ENCODE assay signal across 8 mouse cellular contexts in the genomic region with DNA sequence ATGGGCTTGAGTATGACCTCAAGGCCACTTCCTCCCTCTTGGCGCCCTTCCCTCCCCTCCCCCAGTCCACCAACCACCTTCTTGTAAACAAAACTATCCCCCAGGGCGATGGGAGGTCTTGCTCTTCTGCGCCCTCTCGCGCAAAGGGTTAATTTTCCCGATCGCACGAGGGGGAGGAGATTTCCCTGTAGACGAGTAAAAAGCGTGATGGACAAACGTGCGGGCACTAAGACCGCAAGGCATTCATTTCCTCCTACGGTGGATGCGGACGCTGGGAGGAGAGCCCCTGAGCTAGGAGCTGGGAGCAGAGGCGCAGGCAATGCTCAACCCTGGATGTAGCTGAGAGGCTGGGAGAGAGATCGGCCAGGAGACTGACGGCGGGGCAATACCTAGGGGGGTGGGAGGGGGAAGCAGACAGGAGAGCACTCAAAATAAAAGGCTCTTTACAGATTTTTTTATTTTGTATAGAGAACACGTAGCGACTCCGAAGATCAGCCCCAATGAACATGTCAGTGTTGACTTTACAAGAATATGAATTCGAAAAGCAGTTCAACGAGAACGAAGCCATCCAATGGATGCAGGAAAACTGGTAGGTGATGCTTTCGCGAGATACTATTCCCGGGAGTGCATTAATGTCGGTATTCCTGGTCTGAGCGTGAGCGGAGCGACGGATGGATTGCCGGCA. TPM values are rescaled to one million over a fixed set of nuclear protein-coding genes. Genes with fewer than 3 reads are reported as not detected.
DNase-seq lines count a peak whose midpoint lies in the region; ATAC-seq lines count a peak whose summit lies in the region.

A gene (plus strand): TSS at position 176 of the 685 bp plus-strand sequence.

- H3K4me3 ChIP-seq in embryonic facial prominence, embryonic 12.5 days, result peak within 1 kb of the TSS; percentile 87
- peak within 1 kb of the TSS; percentile 89 for H3K4me3 ChIP-seq in heart, embryonic 13.5 days
- peak within 1 kb of the TSS; percentile 82 for H3K4me3 ChIP-seq in liver, embryonic 13.5 days (replicated peaks)

- H3K9ac ChIP-seq in embryonic facial prominence, embryonic 12.5 days, result peak within 1 kb of the TSS; percentile 96
- H3K9ac ChIP-seq in heart, embryonic 13.5 days, result peak within 1 kb of the TSS; percentile 99
- peak within 1 kb of the TSS; percentile 87 for H3K9ac ChIP-seq in liver, embryonic 13.5 days

- H3K4me1 ChIP-seq in embryonic facial prominence, embryonic 12.5 days, result peaks cover 20% of the 10 kb centered on the region
- peaks cover 33% of the 10 kb centered on the region for H3K4me1 ChIP-seq in heart, embryonic 13.5 days
- peaks cover 38% of the 10 kb centered on the region for H3K4me1 ChIP-seq in liver, embryonic 13.5 days (replicated peaks)

- no peaks in the 10 kb centered on the region for H3K36me3 ChIP-seq in embryonic facial prominence, embryonic 12.5 days
- no peaks in the 10 kb centered on the region for H3K36me3 ChIP-seq in heart, embryonic 13.5 days
- no peaks in the 10 kb centered on the region for H3K36me3 ChIP-seq in liver, embryonic 13.5 days

- H3K27me3 ChIP-seq in embryonic facial prominence, embryonic 12.5 days, result no peaks in the 10 kb centered on the region
- no peaks in the 10 kb centered on the region for H3K27me3 ChIP-seq in heart, embryonic 13.5 days (replicated peaks)
- H3K27me3 ChIP-seq in liver, embryonic 13.5 days, result no peaks in the 10 kb centered on the region

- H3K27ac ChIP-seq in embryonic facial prominence, embryonic 12.5 days, result peak within 1 kb of the TSS; percentile 99
- H3K27ac ChIP-seq in heart, embryonic 13.5 days (replicated peaks), result peak within 1 kb of the TSS; percentile 96
- peak within 1 kb of the TSS; percentile 74 for H3K27ac ChIP-seq in liver, embryonic 13.5 days

- ATAC-seq in embryonic facial prominence, embryonic 12.5 days (ENCODE audit: insufficient number of reproducible peaks, insufficient read depth, low FRiP score, low TSS enrichment), result peak; percentile 53
- ATAC-seq in heart, embryonic 13.5 days (ENCODE audit: extremely low read depth, insufficient number of reproducible peaks, low FRiP score, low TSS enrichment), result no peak
- peak; percentile 12; the same call in 1 of the 2 replicates for ATAC-seq in liver, embryonic 13.5 days (ENCODE audit: low read depth)

- H3K9me3 ChIP-seq in embryonic facial prominence, embryonic 12.5 days, result no peaks in the 10 kb centered on the region
- no peaks in the 10 kb centered on the region for H3K9me3 ChIP-seq in heart, embryonic 13.5 days
- no peaks in the 10 kb centered on the region for H3K9me3 ChIP-seq in liver, embryonic 13.5 days (replicated peaks)

- DNase-seq in A20 (ENCODE audit: low read depth, low spot score), result peak; percentile 93
- peak; percentile 85 for DNase-seq in adrenal gland, postnatal 14 days
- DNase-seq in kidney, postnatal 10 days, result peak; percentile 76
- peak; percentile 47 for DNase-seq in liver, embryonic 13.5 days
- DNase-seq in neural tube, embryonic 10.5 days (ENCODE audit: extremely low spot score, low spot score), result peak; percentile 88
- peak; percentile 84 for DNase-seq in telencephalon, adult 2 months (ENCODE audit: low read depth, low spot score)

- H3K4me2 ChIP-seq in embryonic facial prominence, embryonic 12.5 days (replicated peaks), result peak within 1 kb of the TSS; percentile 62
- peak within 1 kb of the TSS; percentile 93 for H3K4me2 ChIP-seq in heart, embryonic 13.5 days
- peak within 1 kb of the TSS; percentile 93 for H3K4me2 ChIP-seq in liver, embryonic 13.5 days

- WGBS in embryonic facial prominence, embryonic 12.5 days, result under 1% methylated on average over 35 of the region's 35 CpGs
- WGBS in heart, embryonic 13.5 days, result under 1% methylated on average over 35 of the region's 35 CpGs
- under 1% methylated on average over 35 of the region's 35 CpGs for WGBS in liver, embryonic 13.5 days (ENCODE audit: insufficient replicate concordance)

RNA-seq across cellular contexts. Expression of the gene that starts here (rescaled TPM):
- 53.5 and 61.2 TPM in 2 replicates for total RNA-seq in adrenal gland, postnatal 14 days (2021)
- polyA plus RNA-seq in embryonic facial prominence, embryonic 12.5 days (2016; fragmentation: Nextera tagmentation; extraction: Ambion mirVana), result 36.4 and 38.8 TPM in 2 replicates
- 12.7 TPM in 2 replicates for polyA plus RNA-seq in heart, embryonic 13.5 days (2015; fragmentation: Nextera tagmentation; extraction: Ambion mirVana)
- 10.4 and 12.3 TPM in 2 replicates for polyA plus RNA-seq in liver, embryonic 13.5 days (2015; fragmentation: Nextera tagmentation; extraction: Ambion mirVana)
